Mouse (Mus musculus) forebrain, postnatal 0 days (tissue): ENCODE measurements around the gene Gm29289. TPM values are rescaled to one million over a fixed set of nuclear protein-coding genes. Genes with fewer than 3 reads are reported as not detected.
"Not testable (repeated sequence)": the region's sequence is repeated elsewhere in the genome, so short reads cannot be mapped to it uniquely, and the experiment has no call there.

ENCODE experiments used
- ATAC-seq: fragments of 200-750 bp; cut with Nextera tagmentation; 2 replicates; pipeline ENCODE4 v1.8.0; 2017; ENCODE audit warnings: mild to moderate bottlenecking, moderate library complexity
- DNase-seq: peaks from one replicate; pipeline ENCODE4 v3.0.0-alpha.2; 2015
- H3K27ac ChIP-seq: fragments of 300-500 bp; sonication (generic); 2 replicates; pipeline ENCODE4 v1.5.1; 2014; ENCODE audit warnings: low read depth, mild to moderate bottlenecking, antibody characterized with exemption, low read length, moderate library complexity, mixed read lengths
- H3K27me3 ChIP-seq: fragments of 300-500 bp; sonication (generic); 2 replicates; pipeline ENCODE4 v1.6.1; 2014; ENCODE audit warnings: mild to moderate bottlenecking, low read length, mixed read lengths; ENCODE audit not compliant: insufficient read depth
- H3K36me3 ChIP-seq: fragments of 300-500 bp; sonication (generic); 2 replicates; pipeline ENCODE4 v1.6.1; 2014; ENCODE audit warnings: mild to moderate bottlenecking, moderate library complexity; ENCODE audit not compliant: insufficient read depth
- H3K4me1 ChIP-seq: fragments of 300-500 bp; sonication (generic); 2 replicates; pipeline ENCODE4 v1.6.1; 2014; ENCODE audit warnings: antibody characterized with exemption; ENCODE audit not compliant: insufficient read depth
- H3K4me2 ChIP-seq: fragments of 300-500 bp; sonication (generic); 2 replicates; pipeline ENCODE4 v1.6.1; 2014; ENCODE audit warnings: low read depth, mild to moderate bottlenecking, moderate library complexity
- H3K4me3 ChIP-seq: fragments of 300-500 bp; sonication (generic); 2 replicates; pipeline ENCODE4 v1.5.1; 2014; ENCODE audit warnings: low read depth, low read length, mixed read lengths
- H3K9ac ChIP-seq: fragments of 300-500 bp; sonication (generic); 2 replicates; pipeline ENCODE4 v1.6.1; 2014; ENCODE audit warnings: mild to moderate bottlenecking
- H3K9me3 ChIP-seq: fragments of 300-500 bp; sonication (generic); 2 replicates; pipeline ENCODE4 v1.6.1; 2016; ENCODE audit warnings: low read length
- WGBS: fragments of 180-500 bp; shearing (Covaris S2); extraction: QIAGEN DNeasy Blood & Tissue Kit; methylation state at CpG from one replicate; pipeline ENCODE4 v1.1.7; 2014; 5-methylcytosine and 5-hydroxymethylcytosine counted together
- polyA plus RNA-seq: library from polyadenylated mRNA; unstranded; fragments of >200 nt; fragmentation: Nextera tagmentation; extraction: Ambion mirVana; gene quantifications from 2 replicates; pipeline ENCODE4 v1.2.1, GENCODE M21; 2015
- total RNA-seq: library from RNA; depleted of rRNA; stranded (reverse); fragments of >200 nt; gene quantifications from 2 replicates; pipeline ENCODE4 v1.2.3, GENCODE M21; 2014; rRNA removed

Gene Gm29289
- not detected in 2 replicates for total RNA-seq
- not detected in 2 replicates for polyA plus RNA-seq

- not testable (repeated sequence) for DNase-seq, H3K4me2 ChIP-seq, H3K36me3 ChIP-seq, H3K9ac ChIP-seq, H3K27me3 ChIP-seq, H3K4me1 ChIP-seq, H3K4me3 ChIP-seq, H3K27ac ChIP-seq, ATAC-seq, H3K9me3 ChIP-seq
- WGBS, result no CpG with 5 or more reads among the region's 9 CpGs
Observed at GRCm38 (mm10) chrY:2932282-2932681, at the start of gene Gm29289. Gm29289 (plus strand) TSS chrY:2932582.

DNA sequence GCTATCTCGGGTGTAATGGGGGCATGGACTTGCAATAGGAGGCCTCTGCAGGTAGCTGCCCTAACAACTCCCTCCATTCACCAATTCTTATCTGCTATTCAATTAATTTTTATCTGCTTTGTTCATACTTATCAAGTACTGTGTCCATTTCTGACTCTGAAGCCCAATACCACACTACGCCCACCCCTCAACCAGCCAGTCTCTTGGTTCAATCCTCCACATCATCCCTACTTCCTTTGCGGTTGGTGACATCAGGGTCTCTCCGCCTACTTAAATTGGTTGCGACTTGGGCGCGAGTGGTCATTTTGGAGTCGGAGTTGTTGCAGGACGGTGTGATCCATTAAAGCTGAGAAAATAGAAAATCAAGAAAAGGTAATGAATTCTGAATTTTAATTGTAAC, 31.7 kb upstream of the Gm29289 start, which contains the start of gene Gm10352:
TSS of gene Gm10352 (plus strand) at position 301 of the 400 bp plus-strand sequence.
- not testable (repeated sequence) for H3K9me3 ChIP-seq, H3K36me3 ChIP-seq, ATAC-seq, H3K27ac ChIP-seq, H3K27me3 ChIP-seq, H3K4me3 ChIP-seq, H3K4me1 ChIP-seq, H3K4me2 ChIP-seq, DNase-seq, H3K9ac ChIP-seq
- WGBS, result no CpG with 5 or more reads among the region's 9 CpGs

Other genes starting within 250 kb of the Gm29289 start
- not detected in 2 replicates for gene H2al2b, start 211.9 kb upstream of the Gm29289 start, total RNA-seq
- gene H2al2b, start 211.9 kb upstream of the Gm29289 start, polyA plus RNA-seq, result not detected in 2 replicates
- not detected in 2 replicates for gene Gm4064, start 136.4 kb upstream of the Gm29289 start, total RNA-seq
- gene Gm4064, start 136.4 kb upstream of the Gm29289 start, polyA plus RNA-seq, result not detected in 2 replicates
- not detected in 2 replicates for gene Rbmy, start 101.9 kb upstream of the Gm29289 start, total RNA-seq
- gene Rbmy, start 101.9 kb upstream of the Gm29289 start, polyA plus RNA-seq, result not detected in 2 replicates
- gene Gm10256, start 101.9 kb upstream of the Gm29289 start, total RNA-seq, result not detected in 2 replicates
- not detected in 2 replicates for gene Gm10256, start 101.9 kb upstream of the Gm29289 start, polyA plus RNA-seq
- gene Gm10352, start 31.6 kb upstream of the Gm29289 start, total RNA-seq, result not detected in 2 replicates
- not detected in 2 replicates for gene Gm10352, start 31.6 kb upstream of the Gm29289 start, polyA plus RNA-seq